Mouse (Mus musculus) liver, adult 2 months (tissue): ENCODE measurements around the gene Rab11fip5. TPM values are rescaled to one million over a fixed set of nuclear protein-coding genes. Genes with fewer than 3 reads are reported as not detected.

ENCODE experiments used
- DNase-seq: peaks from one replicate; pipeline ENCODE4 v3.0.0-alpha.2; 2011; ENCODE audit warnings: low read depth, low spot score; ENCODE audit errors: extremely low read depth
- H3K27ac ChIP-seq: fragments of 200-500 bp; replicated peaks from 2 replicates; pipeline ENCODE4 v1.5.1; 2012; ENCODE audit warnings: low read depth, mild to moderate bottlenecking, control low read depth, inconsistent platforms, low read length; ENCODE audit not compliant: insufficient read depth
- H3K27me3 ChIP-seq: fragments of 200-500 bp; 2 replicates; pipeline ENCODE4 v1.6.1; 2012; ENCODE audit warnings: mild to moderate bottlenecking, moderate library complexity, low read length, inconsistent platforms; ENCODE audit not compliant: control insufficient read depth, insufficient read depth
- H3K36me3 ChIP-seq: fragments of 200-500 bp; 2 replicates; pipeline ENCODE4 v1.6.1; 2012; ENCODE audit warnings: low read length, inconsistent platforms; ENCODE audit not compliant: control insufficient read depth, insufficient read depth
- H3K4me1 ChIP-seq: fragments of 200-500 bp; 2 replicates; pipeline ENCODE4 v1.6.1; 2011; ENCODE audit warnings: low read length; ENCODE audit not compliant: control insufficient read depth, insufficient read depth
- H3K4me3 ChIP-seq: fragments of 200-500 bp; 2 replicates; pipeline ENCODE4 v1.5.1; 2011; ENCODE audit warnings: low read depth, mild to moderate bottlenecking, control low read depth, low read length, moderate library complexity; ENCODE audit not compliant: insufficient read depth
- H3K79me2 ChIP-seq: fragments of 200-500 bp; 2 replicates; pipeline ENCODE4 v1.6.1; 2012; ENCODE audit warnings: inconsistent platforms, mild to moderate bottlenecking, low read length, moderate library complexity; ENCODE audit not compliant: control insufficient read depth, insufficient read depth
- H3K9ac ChIP-seq: fragments of 200-500 bp; 2 replicates; pipeline ENCODE4 v1.6.1; 2012; ENCODE audit warnings: low read depth, mild to moderate bottlenecking, control low read depth, inconsistent platforms, low read length
- CTCF ChIP-seq: fragments of 200-500 bp; IDR thresholded peaks from 2 replicates; pipeline ENCODE4 v1.5.1; 2011; ENCODE audit warnings: low read depth, low read length, control low read depth
- POLR2A ChIP-seq: fragments of 200-500 bp; IDR thresholded peaks from 2 replicates; pipeline ENCODE4 v1.6.1; 2011; ENCODE audit warnings: low read length, control low read depth; ENCODE audit not compliant: insufficient read depth; ENCODE audit errors: extremely low read depth
- WGBS: fragments of 180-500 bp; shearing (Covaris S2); methylation state at CpG from one replicate; pipeline ENCODE4 v1.1.7; 2018; 5-methylcytosine and 5-hydroxymethylcytosine counted together
- polyA plus RNA-seq: library from polyadenylated mRNA; depleted of rRNA; stranded (reverse); fragments of >200 nt; gene quantifications from 2 replicates; pipeline ENCODE4 v1.2.3, GENCODE M21; 2012
- total RNA-seq: library from RNA; depleted of rRNA; stranded (reverse); fragments of >200 nt; gene quantifications from 2 replicates; pipeline ENCODE4 v1.2.3, GENCODE M21; 2014

Gene Rab11fip5
- total and polyA plus RNA-seq, 2 experiments = 0.46 to 1.4 TPM

GRCm38 (mm10) chr6:85378629-85379028, 4.2 kb upstream of the Rab11fip5 start:
- WGBS = 69% methylated on average over 8 of the region's 8 CpGs
- H3K27ac ChIP-seq = no peak overlapping the region
- no peaks in the 10 kb centered on the region for H3K27me3 ChIP-seq
- no peaks in the 10 kb centered on the region for H3K79me2 ChIP-seq
- no peak for DNase-seq
- H3K9ac ChIP-seq = no peak overlapping the region
- no peaks in the 10 kb centered on the region for H3K36me3 ChIP-seq
- H3K4me3 ChIP-seq = no peak overlapping the region
- peaks cover 2% of the 10 kb centered on the region for H3K4me1 ChIP-seq
- TF ChIP-seq POLR2A (no peak), CTCF (no peak)

- Histone ChIP-seq H3K79me2 (no peaks in the 10 kb centered on the region), H3K4me3 (no peak overlapping the region), H3K27me3 (no peaks in the 10 kb centered on the region), H3K36me3 (no peaks in the 10 kb centered on the region), H3K9ac (no peak overlapping the region), H3K27ac (no peak overlapping the region), H3K4me1 (peaks cover 2% of the 10 kb centered on the region)
- TF ChIP-seq POLR2A (no peak), CTCF (no peak)
- DNase-seq = no peak
- WGBS = 74% methylated on average over 5 of the region's 5 CpGs
Observed at GRCm38 (mm10) chr6:85377876-85378275, 3.4 kb upstream of the Rab11fip5 start.

GRCm38 (mm10) chr6:85377066-85377734, 2.8 kb upstream of the Rab11fip5 start:
- no peaks in the 10 kb centered on the region for H3K36me3 ChIP-seq
- no peaks in the 10 kb centered on the region for H3K27me3 ChIP-seq
- H3K4me3 ChIP-seq = no peak overlapping the region
- TF ChIP-seq POLR2A = no peak
- no peak for TF ChIP-seq CTCF
- H3K79me2 ChIP-seq = no peaks in the 10 kb centered on the region
- DNase-seq = no peak
- H3K27ac ChIP-seq = no peak overlapping the region
- peaks cover 2% of the 10 kb centered on the region for H3K4me1 ChIP-seq
- H3K9ac ChIP-seq = no peak overlapping the region
- 83% methylated on average over 4 of the region's 4 CpGs for WGBS

GRCm38 (mm10) chr6:85374734-85375114, 290 bp upstream of the Rab11fip5 start:
- under 1% methylated on average over 19 of the region's 19 CpGs for WGBS
- H3K9ac ChIP-seq = peak overlapping the region; percentile 63

GRCm38 (mm10) chr6:85373066-85373860, 1.2 kb downstream of the Rab11fip5 start:
- H3K9ac ChIP-seq = peak overlapping the region; percentile 82; the same call in 1 of the 2 replicates
- H3K4me3 ChIP-seq = no peak overlapping the region
- DNase-seq = no peak
- H3K36me3 ChIP-seq = no peaks in the 10 kb centered on the region
- 90% methylated on average over 10 of the region's 10 CpGs for WGBS
- no peak overlapping the region for H3K27ac ChIP-seq
- H3K27me3 ChIP-seq = no peaks in the 10 kb centered on the region
- peaks cover 2% of the 10 kb centered on the region for H3K4me1 ChIP-seq
- no peaks in the 10 kb centered on the region for H3K79me2 ChIP-seq
- TF ChIP-seq POLR2A = no peak
- no peak for TF ChIP-seq CTCF

More at GRCm38 (mm10) chr6:85374734-85375114, 290 bp upstream of the Rab11fip5 start:
- peak overlapping the region; percentile 90 for H3K4me3 ChIP-seq
- no peaks in the 10 kb centered on the region for H3K27me3 ChIP-seq
- H3K27ac ChIP-seq = no peak overlapping the region
- no peaks in the 10 kb centered on the region for H3K79me2 ChIP-seq
- H3K36me3 ChIP-seq = no peaks in the 10 kb centered on the region
- DNase-seq = peak; percentile 82
- TF ChIP-seq POLR2A (no peak), CTCF (no peak)
- peaks cover 2% of the 10 kb centered on the region for H3K4me1 ChIP-seq

GRCm38 (mm10) chr6:85372496-85372895, 1.9 kb downstream of the Rab11fip5 start:
- Histone ChIP-seq H3K9ac (no peak overlapping the region), H3K79me2 (no peaks in the 10 kb centered on the region), H3K27ac (no peak overlapping the region), H3K4me1 (peaks cover 2% of the 10 kb centered on the region), H3K36me3 (no peaks in the 10 kb centered on the region), H3K27me3 (no peaks in the 10 kb centered on the region), H3K4me3 (no peak overlapping the region)
- 90% methylated on average over 2 of the region's 2 CpGs for WGBS
- TF ChIP-seq CTCF (no peak), POLR2A (no peak)
- DNase-seq = no peak
